Mouse (Mus musculus) heart, postnatal 4 days (tissue): Measurements from ENCODE around the gene Pds5a. TPM values are rescaled to one million over a fixed set of nuclear protein-coding genes. Genes with fewer than 3 reads are reported as not detected.

Experiments used
- DNase-seq: peaks from one replicate; pipeline ENCODE4 v3.0.0; 2021
- total RNA-seq, 2 experiments: library from RNA; stranded (reverse); gene quantifications; 2 replicates each; pipeline ENCODE4 v1.2.3; 2021

Gene Pds5a
- total RNA-seq, 2 experiments from 2014 or later = 88.1 to 93.2 TPM

DNA sequence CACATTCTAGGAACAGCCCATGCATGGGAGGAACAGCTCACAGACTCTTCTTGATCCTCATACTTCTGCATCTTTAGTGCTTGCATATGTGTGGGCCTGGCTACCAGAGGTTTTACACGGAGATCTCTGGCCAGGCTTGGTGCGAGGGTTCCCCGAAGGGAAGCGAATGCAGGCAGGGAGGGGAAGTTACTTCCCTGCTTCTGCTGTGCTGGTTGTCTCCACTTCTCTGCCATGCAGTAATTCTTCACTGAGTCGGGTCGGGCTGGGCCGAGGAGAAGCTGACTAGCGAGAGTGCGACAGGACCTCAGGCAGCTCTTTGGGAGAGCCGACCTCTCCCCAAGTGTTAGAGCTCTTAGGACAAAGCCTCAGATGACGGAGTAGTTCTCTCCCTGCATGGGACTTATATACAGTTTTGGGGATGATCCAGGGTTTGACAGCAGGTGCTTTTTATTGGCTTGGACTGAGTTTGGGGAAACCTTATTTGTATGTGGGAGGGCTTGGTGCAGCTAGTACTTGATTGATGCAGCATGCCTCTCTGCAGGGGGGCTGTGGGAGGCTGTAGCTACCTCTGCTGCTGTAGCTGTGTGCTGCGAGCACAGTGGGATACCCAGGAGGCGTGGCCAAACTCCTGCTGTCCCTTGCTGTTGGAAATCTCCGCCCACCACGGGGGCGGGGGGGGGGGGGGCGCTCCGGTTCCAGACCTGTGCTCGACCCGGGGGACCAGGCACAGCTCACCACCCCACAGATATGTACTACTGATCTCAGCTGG, 136.8 kb downstream of the Pds5a start:
- no peak for DNase-seq

DNA sequence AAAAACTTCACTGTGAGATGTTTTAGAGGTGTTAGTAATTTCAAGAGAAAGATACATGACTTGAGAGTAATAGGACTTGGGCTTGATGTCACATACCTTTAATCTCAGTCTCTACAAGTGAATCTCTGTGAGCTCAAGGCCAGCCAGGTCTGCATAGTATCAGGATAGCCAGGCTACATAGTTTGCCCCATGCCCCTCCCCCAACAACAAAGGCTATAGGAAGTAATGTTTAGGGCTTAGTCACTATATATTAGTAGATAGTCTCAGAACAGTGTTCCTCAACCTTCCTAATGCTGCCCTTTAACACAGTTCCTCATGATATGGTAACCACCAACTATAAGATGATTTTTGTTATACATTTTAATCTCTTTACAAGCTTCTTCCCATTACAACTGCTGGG, 141.0 kb downstream of the Pds5a start:
- DNase-seq = no peak

Other genes with a start within 250 kb of the Pds5a start
- gene Gm43552, start 205.4 kb downstream of the Pds5a start, total RNA-seq = 1 to 10 TPM in 1 of 2 experiments, not detected in 1; 3.5 TPM
- gene Smim14, start 161.1 kb downstream of the Pds5a start, total RNA-seq = 10 to 100 TPM; 89.6 to 89.9 TPM
- gene Ube2k, start 161.0 kb downstream of the Pds5a start, total RNA-seq = 10 to 100 TPM; 84.6 to 87.0 TPM
- gene N4bp2, start 65.2 kb upstream of the Pds5a start, total RNA-seq = 10 to 100 TPM; 33.7 to 36.6 TPM
- under 1 TPM; 0.26 to 0.34 TPM for gene Rhoh, start 162.9 kb upstream of the Pds5a start, total RNA-seq
- gene Chrna9, start 236.6 kb upstream of the Pds5a start, total RNA-seq = under 1 TPM in 1 of 2 experiments, not detected in 1; 0.54 TPM